Mouse (Mus musculus) kidney, postnatal 0 days (tissue): ENCODE measurements at regions not wholly inside any gene's neighbourhood (a gene's known extent, or its start where the extent isn't known, plus 50 kb on each side); places are given as distances from the start of the nearest gene placed in this dataset.
A peak's percentile ranks its signal among the peaks of the same experiment; 100 is the strongest.

Experiments
- ATAC-seq: fragments of 200-750 bp; cut with Nextera tagmentation; replicated peaks from 2 replicates; pipeline ENCODE4 v1.8.0; 2017; ENCODE audit warnings: low read depth, moderate number of reproducible peaks, moderate TSS enrichment, moderate library complexity; ENCODE audit not compliant: low FRiP score
- DNase-seq: peaks from one replicate; pipeline ENCODE4 v3.0.0-alpha.2; 2016; ENCODE audit warnings: low spot score
- H3K27ac ChIP-seq: fragments of 300-500 bp; sonication (generic); 2 replicates; pipeline ENCODE4 v1.5.1; 2014; ENCODE audit warnings: mild to moderate bottlenecking
- H3K27me3 ChIP-seq: fragments of 300-500 bp; sonication (generic); 2 replicates; pipeline ENCODE4 v1.6.1; 2014; ENCODE audit warnings: low read length, mixed read lengths; ENCODE audit not compliant: insufficient read depth
- H3K36me3 ChIP-seq: fragments of 300-500 bp; sonication (generic); 2 replicates; pipeline ENCODE4 v1.6.1; 2014; ENCODE audit warnings: low read length, mixed read lengths; ENCODE audit not compliant: insufficient read depth
- H3K4me1 ChIP-seq: fragments of 300-500 bp; sonication (generic); replicated peaks from 2 replicates; pipeline ENCODE4 v1.6.1; 2014; ENCODE audit warnings: antibody characterized with exemption, low read length, mixed read lengths; ENCODE audit not compliant: insufficient read depth
- H3K4me2 ChIP-seq: fragments of 300-500 bp; sonication (generic); 2 replicates; pipeline ENCODE4 v1.6.1; 2014; ENCODE audit warnings: mild to moderate bottlenecking, low read length, moderate library complexity, mixed read lengths
- H3K4me3 ChIP-seq: fragments of 300-500 bp; sonication (generic); replicated peaks from 2 replicates; pipeline ENCODE4 v1.5.1; 2014; ENCODE audit warnings: low read depth, low read length
- H3K9ac ChIP-seq: fragments of 300-500 bp; sonication (generic); 2 replicates; pipeline ENCODE4 v1.6.1; 2014; ENCODE audit warnings: low read depth, low read length
- H3K9me3 ChIP-seq: fragments of 300-500 bp; sonication (generic); replicated peaks from 2 replicates; pipeline ENCODE4 v1.6.1; 2016; ENCODE audit warnings: low read length, inconsistent platforms, mixed read lengths
- CTCF ChIP-seq: IDR thresholded peaks from 2 replicates; pipeline ENCODE4 v1.5.1; 2016; ENCODE audit warnings: antibody characterized with exemption, low read depth, mild to moderate bottlenecking, moderate library complexity
- WGBS: fragments of 180-500 bp; shearing (Covaris S2); extraction: QIAGEN DNeasy Blood & Tissue Kit; methylation state at CpG from one replicate; pipeline ENCODE4 v1.1.7; 2014; 5-methylcytosine and 5-hydroxymethylcytosine counted together

DNA sequence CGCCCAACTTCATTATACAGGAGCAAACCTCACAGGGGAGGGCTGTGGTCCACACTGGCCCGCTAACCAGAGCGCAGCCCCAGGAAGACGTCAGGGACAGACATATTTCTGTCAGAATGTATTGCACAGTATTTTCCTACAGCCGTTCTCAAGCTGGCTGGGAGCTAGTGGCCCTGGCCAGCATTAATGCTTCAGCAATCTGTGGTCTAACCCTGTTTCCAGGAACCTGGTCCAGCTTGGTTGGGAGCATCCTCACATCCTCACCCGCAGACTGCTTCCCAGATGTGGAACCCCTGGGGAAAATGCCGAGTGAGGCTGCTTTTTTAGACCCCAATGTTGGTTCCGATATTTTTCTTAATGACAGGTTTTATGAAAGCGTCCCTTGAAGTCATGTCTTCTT, 500.6 kb upstream of the Adam5 start:
- Histone ChIP-seq H3K4me3 (no peak overlapping the region), H3K4me2 (no peak overlapping the region), H3K9me3 (no peaks in the 10 kb centered on the region), H3K36me3 (no peaks in the 10 kb centered on the region), H3K9ac (no peak overlapping the region), H3K4me1 (peaks cover 4% of the 10 kb centered on the region; the same call in 1 of the 2 replicates), H3K27ac (no peak overlapping the region), H3K27me3 (no peaks in the 10 kb centered on the region)
- 82% methylated on average over 9 of the region's 9 CpGs for WGBS
- DNase-seq (no peak), ATAC-seq (no peak)
- no peak for TF ChIP-seq CTCF

DNA sequence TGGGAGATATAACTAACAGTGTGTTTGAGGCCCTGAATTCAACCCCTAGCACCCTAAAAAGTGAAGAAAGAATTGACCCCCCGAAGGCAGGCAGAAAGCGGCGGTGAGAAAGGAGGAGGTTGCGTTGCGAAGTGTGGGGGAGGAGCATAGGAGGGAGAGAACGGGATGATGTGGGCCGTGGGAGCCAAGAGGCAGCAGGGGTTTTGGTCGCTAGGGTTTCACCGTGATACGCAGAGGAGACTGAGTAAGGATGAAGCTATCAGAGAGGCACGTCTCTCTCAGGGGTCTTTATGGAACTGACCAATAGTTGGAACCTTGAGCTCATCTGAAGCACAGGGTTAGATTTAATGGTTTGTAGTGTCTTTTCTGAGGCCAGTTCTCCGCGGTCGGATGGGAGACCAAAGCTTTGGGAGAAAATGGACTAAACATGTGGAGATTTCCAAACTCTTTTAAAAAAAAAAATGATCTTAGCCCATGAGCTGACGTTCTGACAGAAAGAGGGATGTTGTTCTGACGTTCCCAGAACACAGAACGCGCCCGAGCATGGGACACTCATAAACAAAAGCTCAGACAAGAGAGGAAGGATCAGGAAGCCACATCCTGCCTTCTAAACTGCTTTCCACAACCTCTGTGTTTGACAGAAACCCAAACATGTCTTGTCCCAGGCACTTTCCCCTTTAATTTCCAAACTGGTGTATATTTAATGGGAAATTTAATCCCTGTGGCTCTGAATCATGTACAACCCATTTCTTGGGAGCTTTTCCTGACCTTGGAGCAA, 499.7 kb upstream of the Adam5 start:
- Histone ChIP-seq H3K9ac (no peak overlapping the region), H3K4me3 (no peak overlapping the region), H3K4me2 (peak overlapping the region; percentile 34), H3K9me3 (no peaks in the 10 kb centered on the region), H3K4me1 (no peaks in the 10 kb centered on the region), H3K27me3 (no peaks in the 10 kb centered on the region), H3K27ac (no peak overlapping the region; the same call in 1 of the 2 replicates), H3K36me3 (no peaks in the 10 kb centered on the region)
- ATAC-seq, result no peak
- TF ChIP-seq CTCF, result no peak
- peak; percentile 73 for DNase-seq
- 26% methylated on average over 19 of the region's 19 CpGs for WGBS

DNA sequence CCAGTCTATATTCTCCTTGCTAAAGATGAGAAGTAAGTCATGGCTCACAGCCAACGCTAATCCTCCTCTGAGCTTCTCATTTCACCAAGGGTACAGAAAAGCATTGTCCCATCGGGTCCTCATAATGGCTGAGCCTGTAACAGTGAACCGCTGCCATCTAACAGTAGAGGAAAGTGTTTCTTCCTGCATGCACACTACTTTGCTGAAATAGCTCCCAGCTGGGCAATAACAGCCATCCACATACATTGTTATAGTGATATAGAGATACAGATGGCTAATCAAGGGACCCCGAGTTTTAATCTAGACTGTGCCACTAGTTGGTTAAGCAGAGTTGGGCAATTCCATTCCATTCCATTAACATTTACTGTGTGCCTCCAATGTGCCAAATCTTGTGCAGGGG, 492.2 kb upstream of the Adam5 start:
- TF ChIP-seq CTCF, result no peak
- Histone ChIP-seq H3K36me3 (no peaks in the 10 kb centered on the region), H3K9ac (no peak overlapping the region), H3K27ac (no peak overlapping the region), H3K9me3 (no peaks in the 10 kb centered on the region), H3K27me3 (no peaks in the 10 kb centered on the region), H3K4me3 (no peak overlapping the region), H3K4me1 (no peaks in the 10 kb centered on the region), H3K4me2 (no peak overlapping the region)
- ATAC-seq (no peak), DNase-seq (no peak)
- 86% methylated on average over 4 of the region's 4 CpGs for WGBS

DNA sequence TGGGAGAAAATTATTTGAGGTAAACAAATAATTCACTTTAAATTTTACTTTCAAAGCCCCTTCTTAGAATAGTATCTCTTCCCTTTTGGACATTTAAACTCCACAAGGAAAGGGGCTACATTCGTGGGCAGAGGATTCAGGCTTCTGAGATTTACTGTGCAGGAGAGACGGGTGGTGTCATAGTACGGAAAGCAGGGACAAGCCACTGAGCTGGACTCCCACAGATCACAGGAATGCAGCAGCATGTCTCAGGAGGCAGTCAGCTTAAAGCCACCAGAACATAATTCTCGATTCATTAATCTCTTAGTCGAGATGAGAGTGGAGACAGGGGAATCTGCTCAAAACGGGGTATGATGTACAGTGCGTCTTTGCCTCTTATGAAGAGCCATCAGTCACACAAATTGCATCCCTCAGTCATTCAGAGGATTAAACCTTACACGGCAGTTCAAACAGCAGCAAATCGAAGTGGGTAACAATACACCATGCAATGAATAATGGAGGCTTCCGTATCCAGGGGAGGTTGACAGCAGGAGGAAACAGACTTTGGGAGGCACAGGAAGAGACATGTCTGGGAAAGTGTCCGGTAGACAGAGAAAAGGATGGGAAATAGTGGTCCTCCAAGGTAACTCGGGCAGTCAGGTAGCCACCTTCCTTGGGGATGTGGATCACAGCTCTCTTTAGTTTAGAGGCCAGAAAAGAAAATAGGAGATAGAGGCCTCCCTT, 487.8 kb upstream of the Adam5 start:
- Histone ChIP-seq H3K4me1 (peaks cover 3% of the 10 kb centered on the region; the same call in 1 of the 2 replicates), H3K9me3 (no peaks in the 10 kb centered on the region), H3K9ac (no peak overlapping the region), H3K27ac (peak overlapping the region; percentile 54; the same call in 1 of the 2 replicates), H3K36me3 (no peaks in the 10 kb centered on the region), H3K4me3 (no peak overlapping the region), H3K27me3 (no peaks in the 10 kb centered on the region), H3K4me2 (no peak overlapping the region)
- 13% methylated on average over 12 of the region's 12 CpGs for WGBS
- ATAC-seq (no peak), DNase-seq (peak; percentile 89)
- no peak for TF ChIP-seq CTCF

DNA sequence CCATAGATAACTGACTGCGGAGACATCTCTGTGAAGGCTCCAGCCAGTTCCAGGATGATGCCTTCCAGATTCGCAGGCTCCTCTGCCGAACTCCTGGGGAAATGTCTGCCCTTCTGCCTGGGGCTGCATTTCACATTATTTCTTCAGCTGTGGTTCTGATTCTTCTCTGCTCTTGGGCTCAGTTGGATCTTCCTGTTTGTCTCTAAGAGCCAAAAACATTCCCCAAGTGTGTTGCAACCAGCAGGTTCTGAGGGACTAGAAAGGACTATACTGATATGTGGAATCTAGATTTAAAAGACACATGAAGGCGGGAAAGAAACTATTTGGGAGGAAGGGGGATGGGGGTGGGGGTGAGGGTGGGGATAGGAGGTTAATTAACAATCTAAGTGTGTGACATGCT, 483.8 kb upstream of the Adam5 start:
- H3K9me3 ChIP-seq, result no peaks in the 10 kb centered on the region
- H3K4me2 ChIP-seq, result no peak overlapping the region
- H3K4me3 ChIP-seq, result no peak overlapping the region
- H3K36me3 ChIP-seq, result no peaks in the 10 kb centered on the region
- 80% methylated on average over 4 of the region's 4 CpGs for WGBS
- DNase-seq, result no peak
- ATAC-seq, result no peak
- H3K27me3 ChIP-seq, result no peaks in the 10 kb centered on the region
- H3K4me1 ChIP-seq, result peaks cover 13% of the 10 kb centered on the region; the same call in 1 of the 2 replicates
- no peak overlapping the region for H3K27ac ChIP-seq
- no peak overlapping the region for H3K9ac ChIP-seq
- TF ChIP-seq CTCF, result no peak

DNA sequence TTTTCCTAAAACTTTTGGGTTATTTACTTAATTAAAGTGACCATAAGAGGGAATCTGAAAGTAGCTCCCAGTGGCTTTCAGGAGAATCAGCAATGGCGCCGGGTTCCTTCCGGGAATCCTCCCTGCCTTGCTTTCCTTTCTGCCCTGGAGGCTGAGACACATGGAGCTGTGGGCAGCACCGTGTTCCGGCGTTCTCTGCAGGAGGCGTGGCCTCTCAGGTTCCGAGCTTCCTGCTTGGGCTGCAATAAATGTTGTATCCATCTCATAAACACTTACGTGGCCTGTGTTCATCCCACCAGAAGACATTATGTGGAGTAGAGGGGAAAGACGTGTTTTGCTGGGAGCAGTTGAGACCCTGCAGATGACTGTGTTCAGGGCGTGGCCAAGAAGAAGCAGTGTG, 483.3 kb upstream of the Adam5 start:
- H3K36me3 ChIP-seq, result no peaks in the 10 kb centered on the region
- no peaks in the 10 kb centered on the region for H3K27me3 ChIP-seq
- no peak overlapping the region for H3K9ac ChIP-seq
- no peak for TF ChIP-seq CTCF
- no peaks in the 10 kb centered on the region for H3K9me3 ChIP-seq
- ATAC-seq (no peak), DNase-seq (no peak)
- WGBS, result 75% methylated on average over 11 of the region's 11 CpGs
- no peak overlapping the region for H3K4me2 ChIP-seq
- H3K27ac ChIP-seq, result peak overlapping the region; percentile 60
- no peak overlapping the region for H3K4me3 ChIP-seq
- H3K4me1 ChIP-seq, result peaks cover 13% of the 10 kb centered on the region; the same call in 1 of the 2 replicates
